Mouse (Mus musculus): ENCODE data around the gene Bud13.
"Not testable (repeated sequence)": the region's sequence is repeated elsewhere in the genome, so short reads cannot be mapped to it uniquely, and the experiment has no call there.

Bud13 gene

DNA sequence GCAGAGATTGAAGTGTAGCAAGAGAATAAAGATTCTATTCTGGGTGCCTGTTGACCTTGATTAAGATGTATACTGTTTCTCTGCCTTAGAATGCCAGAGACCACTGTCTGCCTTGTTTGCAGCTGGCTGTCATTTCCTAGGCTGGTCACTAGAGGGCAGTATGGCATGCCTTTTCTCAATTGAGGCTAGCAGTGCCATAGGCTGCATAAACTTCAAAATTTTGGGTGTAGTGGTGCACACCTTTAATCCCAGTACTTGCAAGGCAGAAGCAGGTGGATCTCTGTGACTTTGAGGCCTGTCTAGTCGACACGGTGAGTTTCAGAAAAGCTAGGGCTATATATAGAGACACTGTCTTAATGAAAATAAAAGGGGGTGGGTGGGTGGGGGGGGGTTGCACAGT, 19.3 kb downstream of the Bud13 start:
- DNase-seq (ENCODE audit: low spot score) = peak; percentile 69

DNA sequence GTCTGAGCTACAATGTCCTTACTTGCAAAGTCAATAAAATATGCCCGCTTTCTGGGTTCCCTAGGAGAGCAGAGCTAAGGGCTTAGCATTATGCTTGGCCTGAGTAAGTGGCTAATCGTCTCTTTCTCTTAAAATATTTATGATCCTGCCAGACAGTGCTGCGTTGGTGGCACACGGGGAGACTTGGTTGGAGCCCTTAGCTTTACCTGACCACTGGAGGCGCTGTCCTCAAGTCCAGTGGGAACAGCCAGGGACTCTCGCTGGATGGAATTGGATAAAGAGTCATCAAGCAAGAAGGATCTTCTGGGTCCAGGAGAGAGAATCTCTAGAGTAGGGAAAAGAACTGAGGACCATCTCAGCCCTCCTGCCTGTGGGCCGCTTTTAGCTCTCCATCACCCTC, 26.3 kb downstream of the Bud13 start:
- DNase-seq (ENCODE audit: low spot score) = peak; percentile 14

DNA sequence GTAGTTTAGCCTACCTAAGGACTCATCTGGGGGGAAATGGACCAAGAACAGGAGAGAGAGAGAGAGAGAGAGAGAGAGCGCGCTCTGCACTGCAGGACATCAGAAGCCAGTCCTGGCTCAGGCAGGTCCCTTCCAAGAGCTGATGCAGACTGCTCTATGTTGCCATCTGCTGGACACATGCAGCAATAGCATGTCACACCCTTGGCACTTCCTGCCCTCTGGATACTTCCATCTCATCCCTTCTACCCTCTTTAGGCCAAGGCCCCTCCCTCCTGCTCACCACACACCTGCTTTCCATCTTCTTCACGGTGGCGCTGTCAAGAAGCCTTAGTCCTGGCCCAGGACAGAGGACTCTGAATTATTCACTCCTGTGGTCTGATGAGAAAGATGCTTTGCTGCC, 31.7 kb downstream of the Bud13 start:
- DNase-seq (ENCODE audit: low spot score) = peak; percentile 86

DNA sequence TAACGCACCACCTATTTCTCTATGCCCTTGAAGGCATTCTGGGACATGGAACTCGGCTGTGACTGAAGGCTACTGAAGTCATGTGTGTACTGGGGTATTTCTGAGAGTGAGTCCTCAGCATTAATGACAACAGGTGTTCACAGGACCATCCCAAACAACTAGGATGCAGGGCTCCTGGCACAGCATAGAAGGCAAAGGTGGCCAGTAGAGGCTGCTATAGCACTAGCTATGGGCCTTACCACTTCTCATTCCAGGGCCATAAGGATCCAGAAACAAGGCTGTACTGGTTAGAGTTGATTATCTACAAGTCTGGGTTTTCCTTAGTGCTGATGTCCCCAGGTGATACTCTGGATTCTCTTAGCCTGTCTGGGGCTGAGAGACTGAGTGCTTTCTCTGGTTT, 32.1 kb downstream of the Bud13 start:
- peak; percentile 58 for DNase-seq (ENCODE audit: low spot score)

DNA sequence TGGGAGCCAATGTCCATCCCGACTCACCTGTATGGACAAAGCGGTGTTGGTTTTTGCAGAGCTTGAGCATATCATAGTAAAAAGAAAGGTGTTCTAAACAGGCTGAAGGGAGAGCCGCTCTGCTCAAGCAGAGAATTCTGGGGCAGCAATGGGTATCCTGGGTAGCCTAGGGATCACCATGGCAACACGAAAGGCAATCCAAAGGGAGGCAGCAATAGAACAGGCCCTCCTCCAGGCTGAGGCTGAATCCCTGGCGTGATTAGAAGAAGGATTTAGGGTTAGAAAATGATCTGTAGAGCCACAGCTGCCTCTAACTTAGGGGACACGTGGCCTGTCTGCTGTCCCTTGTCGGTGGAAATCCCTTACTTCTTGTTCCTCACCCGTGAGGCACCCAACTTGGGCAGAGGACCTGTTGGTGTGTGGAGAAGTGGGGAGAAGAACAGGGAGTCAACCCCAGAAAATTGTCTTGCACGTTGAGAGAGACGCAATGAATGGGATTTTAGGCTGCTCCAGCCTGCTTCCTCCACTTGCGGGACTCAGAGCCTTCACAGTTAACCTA, 33.1 kb downstream of the Bud13 start:
- no peak for DNase-seq (ENCODE audit: low spot score)

DNA sequence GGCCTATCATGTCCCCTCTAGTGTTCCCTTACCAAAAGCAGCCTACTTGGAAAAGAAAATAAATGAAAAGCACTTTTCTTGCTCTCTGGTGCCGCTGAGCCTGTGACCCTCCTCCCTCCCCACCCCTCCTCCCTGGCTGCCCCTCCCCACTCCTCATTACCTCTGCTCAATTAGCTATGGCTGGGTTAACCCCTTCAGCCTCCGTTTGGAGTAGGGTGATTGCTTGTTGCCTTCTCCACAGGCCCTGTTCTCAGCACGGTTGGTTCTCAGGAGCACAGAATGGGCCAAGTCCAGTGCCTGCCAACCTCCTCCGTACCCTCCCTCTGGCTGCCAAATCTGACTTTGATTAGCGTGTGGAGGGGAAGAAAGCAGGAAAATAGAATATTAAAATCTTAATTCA, 33.6 kb downstream of the Bud13 start:
- DNase-seq (ENCODE audit: low spot score) = no peak

DNA sequence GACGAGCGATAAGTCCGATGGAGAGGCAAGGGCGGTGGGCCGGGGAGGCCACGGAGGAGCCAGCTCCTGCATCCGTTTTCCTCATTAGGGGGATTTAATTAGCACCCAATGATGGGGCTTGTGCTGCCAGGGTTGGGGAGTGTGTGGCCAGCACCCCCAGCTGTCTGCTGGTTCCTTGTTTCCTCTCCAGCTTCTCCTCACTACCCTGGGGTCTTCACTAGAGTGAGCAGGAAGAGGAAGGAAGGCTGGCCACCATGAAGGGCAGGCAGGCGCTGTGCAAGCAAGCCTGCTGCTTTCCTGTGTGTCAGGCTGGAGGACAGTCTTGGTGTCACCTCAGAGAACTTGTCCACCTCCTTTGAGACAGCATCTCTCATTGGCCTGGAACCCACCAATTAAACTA, 34.1 kb downstream of the Bud13 start:
- DNase-seq (ENCODE audit: low spot score) = peak; percentile 32

DNA sequence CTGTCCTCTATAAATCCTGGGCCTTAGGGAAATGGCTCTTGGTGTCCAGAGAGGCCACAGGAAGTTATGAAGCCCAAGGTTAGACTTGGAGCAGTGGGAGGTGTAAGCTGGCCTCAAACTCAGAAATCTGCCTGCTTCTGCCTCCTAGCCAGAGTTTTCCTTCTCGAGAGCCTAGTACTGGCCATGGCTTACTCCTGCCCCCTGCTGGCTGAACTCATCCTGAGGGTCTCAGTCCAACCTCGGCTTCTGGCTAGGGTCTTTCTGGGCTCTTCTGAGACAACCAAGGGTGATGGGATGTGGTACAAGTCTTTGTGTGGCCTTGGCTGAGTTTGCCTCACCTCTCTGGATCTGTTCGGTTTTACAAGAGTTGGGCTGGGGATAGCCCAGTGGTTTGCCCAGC, 35.1 kb downstream of the Bud13 start:
- no peak for DNase-seq (ENCODE audit: low spot score)

DNA sequence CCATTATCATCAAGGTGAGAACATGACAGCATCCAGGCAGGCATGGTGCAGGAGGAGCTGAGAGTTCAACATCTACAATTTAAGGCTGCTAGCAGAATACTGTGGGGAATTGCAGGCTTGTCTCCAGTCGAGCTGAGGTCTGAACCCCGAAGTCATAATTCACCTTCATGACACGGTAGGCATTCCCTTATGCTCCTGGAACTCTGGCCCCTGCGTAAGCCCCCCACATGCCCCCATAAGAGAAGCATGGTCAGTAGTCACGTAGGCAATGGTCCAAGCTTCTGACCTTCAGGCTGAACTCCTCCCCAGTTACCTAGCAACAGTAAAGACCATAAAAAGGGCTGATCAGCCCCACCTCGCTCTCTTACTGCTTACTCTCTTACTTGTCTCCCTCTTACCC, 37.1 kb downstream of the Bud13 start, which contains the start of gene 4931429L15Rik:
Gene 4931429L15Rik, minus strand, starts transcription at position 101 of the 400 bp plus-strand sequence.
- not testable (repeated sequence) for DNase-seq (ENCODE audit: low spot score)

DNA sequence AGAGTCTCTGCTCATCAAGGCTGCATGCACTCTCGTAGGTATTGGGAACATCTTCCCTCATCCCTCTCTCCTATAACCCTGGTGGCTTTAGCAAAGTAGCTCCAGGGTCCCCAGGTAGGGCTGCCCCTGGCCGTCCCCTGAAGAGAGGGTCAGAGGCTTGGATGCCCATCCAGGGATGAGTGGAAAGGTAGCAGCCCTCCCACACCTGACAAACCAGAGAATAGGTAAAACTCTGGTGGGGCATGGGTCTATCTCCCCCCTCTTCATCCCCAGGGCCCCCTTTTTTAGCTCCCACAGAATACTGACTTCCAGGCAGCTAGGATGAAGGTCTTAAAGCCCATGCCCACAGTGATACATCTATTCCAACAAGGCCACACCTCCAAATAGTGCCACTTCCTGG, 37.7 kb downstream of the Bud13 start:
- no peak for DNase-seq (ENCODE audit: low spot score)

DNA sequence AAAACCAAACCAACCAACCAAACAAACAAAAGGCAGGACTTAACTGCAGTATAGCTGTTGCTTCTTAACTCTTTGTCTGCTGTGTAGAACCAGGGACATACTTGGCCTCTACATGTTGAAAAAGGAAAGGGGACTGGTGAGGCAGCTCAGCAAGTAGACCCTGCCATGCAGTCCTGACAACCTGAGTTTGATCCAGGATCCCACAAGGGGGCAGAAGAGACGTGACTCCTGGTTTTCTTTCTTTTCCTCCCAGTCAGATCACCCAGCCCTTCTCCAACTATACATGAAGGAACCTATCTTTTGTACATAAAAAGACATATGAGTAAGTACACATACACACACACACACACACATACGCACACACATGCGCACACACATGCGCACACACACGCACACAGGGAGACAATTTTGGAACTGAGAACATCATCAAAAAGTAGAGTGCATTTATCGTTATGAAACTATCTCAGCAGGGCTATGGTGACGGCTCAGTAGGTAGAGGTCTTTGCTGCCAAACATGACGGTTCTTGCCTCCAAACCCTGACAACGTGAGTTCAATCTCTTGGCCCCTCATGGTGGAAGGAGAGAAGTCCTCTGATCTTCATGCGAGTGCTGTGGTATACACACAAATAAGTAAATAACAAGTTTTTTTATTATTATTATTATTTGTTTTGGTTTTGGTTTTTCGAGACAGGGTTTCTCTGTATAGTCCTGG, 44.0 kb downstream of the Bud13 start:
- no peak for DNase-seq (ENCODE audit: low spot score)

DNA sequence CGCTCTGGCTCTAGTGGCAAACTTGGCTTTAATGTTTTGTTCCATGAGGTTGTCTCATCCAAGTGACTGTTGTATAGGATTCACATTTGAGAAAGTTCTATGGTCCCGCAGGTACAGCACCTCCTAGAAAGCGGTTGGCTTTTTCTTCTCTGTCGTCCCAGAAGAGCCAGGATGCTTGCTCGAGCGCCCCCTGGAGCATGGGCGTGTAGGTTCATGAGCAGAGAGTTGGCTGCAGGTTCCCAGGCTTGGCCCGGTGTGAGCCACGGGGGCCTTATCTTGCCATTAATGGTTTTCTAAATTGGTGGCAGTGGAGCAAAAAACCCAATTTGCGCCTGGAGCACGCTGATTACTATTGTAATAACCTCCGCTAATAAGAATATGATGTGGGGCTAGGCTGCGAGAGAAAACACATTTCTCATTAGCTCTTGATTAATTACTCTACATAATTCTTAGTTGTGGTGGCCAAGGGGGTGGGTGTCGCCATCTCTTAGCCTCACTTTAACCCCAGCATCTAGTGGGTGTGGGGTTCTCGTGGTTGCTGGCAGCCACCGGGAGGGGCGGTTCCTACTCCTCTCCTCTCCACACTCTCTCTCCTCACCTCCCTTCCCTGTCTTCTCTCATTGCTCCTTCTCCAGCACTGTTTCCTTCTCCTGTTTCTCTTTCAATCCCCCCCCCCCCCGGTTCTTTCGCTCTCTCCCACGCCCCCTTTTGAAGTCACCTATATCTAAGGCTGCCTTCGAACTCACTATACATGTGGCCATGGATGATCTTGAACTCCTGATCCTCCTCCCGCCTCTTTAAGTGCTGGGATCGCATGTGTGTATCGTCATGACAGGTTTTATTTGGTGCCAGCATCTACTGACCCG, 45.1 kb downstream of the Bud13 start:
- DNase-seq (ENCODE audit: low spot score) = no peak

DNA sequence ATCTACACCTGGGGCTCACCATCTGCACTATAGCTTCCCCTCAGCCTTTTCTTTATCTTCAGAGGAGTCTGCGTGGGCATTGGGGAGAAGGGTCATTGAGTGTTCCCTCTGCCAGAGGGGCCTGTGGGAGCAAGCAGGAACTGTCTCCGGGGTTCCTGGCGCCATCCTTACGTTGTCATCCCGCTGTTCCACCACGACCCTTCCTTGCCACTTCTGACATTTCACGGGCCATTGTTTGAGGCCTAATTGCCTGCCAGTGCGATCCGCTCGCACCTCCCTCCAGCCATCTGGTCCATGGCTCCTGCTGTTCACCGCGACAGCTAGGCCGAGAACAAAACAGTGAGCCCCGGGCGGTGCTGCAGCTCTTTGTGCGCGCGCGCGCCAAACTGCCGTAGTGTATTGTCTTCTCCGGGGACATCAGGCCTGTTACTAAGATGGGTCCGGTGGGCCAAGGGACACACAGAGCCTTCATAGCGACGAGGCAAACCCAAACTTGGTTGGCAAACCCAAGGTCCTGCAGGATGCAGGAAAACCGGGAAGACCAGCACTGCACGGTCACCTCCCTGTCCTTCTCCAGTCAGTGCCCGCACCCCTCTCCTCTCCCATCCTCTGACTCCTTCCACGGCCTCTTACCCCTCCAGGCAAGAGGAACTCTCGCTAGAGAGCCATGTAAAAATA, 45.9 kb downstream of the Bud13 start:
- DNase-seq (ENCODE audit: low spot score) = peak; percentile 71

DNA sequence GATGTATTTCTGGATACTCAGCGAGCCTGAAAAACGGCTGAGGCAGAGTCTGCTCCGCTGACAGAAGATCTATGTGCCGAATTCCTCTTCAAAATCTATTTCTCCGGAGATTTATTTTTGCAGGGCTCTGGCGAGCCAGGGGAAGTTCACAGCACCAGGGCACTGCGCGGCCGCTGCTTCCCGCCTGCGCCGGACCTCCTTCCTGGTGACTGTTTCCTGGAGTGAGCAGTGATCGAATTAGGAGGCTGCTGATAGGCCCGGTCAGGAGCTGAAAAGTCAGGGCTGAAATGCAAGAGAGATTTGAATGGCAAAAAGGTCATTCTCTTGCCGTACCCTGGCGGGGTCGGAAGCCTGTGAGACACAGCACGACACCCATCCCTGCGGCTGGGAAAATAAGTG, 46.4 kb downstream of the Bud13 start:
- DNase-seq (ENCODE audit: low spot score) = peak; percentile 66

DNA sequence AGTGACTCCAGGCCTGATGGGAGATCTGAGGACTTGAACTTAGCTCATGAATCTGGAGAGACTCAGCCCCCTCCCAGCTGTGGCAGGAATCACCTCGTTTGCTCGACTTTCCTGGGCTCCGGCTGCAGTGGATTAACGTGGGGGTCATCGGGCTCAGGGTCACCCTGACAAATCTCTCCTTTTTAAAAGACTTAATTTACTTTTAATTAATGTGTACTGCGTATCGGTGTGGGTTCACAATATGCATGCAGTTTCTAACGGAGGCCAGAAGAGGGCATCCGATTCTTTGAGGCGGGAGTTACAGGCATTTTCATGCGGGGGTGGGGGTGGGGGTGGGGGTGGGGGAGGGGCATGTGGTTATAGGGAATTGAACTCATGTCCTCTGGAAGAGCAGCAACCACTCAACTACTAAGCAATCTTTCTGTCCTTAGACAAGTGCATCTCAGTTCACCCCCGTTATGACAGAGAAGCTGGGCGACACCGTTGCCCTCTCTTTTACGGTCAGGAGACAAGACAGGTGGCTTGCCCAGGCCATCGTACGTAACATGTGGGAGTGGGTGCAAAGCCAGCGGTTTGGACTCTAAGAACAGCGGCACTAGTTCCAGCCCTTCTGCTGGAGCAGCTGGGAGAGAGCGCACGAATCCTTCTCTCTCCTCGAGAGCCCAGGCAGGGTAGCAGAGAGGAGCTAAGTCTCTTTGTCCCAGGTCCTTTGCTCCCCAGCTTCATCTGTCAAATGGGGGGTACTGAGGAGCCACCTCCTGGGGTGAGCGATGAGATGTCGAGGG, 47.2 kb downstream of the Bud13 start:
- no peak for DNase-seq (ENCODE audit: low spot score)

DNA sequence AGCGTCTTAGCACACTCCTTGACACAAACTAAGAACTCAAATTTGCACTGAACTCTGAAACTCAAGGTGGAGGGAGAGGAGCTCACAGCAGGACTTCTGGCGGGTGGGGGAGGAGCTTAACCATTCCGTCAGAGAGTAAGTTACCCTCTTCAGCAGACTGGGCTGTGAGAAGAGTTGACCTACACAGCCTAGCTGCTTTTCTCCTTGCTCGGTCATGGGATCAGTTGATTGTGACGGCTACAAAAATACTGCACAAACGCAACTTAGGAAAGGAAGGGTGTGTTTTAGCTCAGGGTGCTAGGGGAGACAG, 47.7 kb downstream of the Bud13 start:
- DNase-seq (ENCODE audit: low spot score) = no peak

DNA sequence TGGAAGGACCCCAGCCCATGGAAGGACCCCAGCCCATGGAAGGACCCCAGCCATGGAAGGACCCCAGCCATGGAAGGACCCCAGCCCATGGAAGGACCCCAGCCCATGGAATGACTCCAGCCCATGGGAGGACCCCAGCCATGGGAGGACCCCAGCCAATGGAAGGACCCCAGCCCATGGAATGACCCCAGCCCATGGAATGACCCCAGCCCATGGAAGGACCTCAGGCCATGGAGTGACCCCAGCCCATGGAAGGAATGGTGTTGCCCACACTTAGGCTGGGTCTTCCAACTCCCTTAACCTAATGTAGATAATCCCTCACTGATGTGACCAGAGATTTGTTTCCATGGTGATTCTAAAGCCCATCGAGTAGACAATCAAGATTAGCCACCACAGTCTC, 48.5 kb downstream of the Bud13 start:
- DNase-seq (ENCODE audit: low spot score) = no peak

DNA sequence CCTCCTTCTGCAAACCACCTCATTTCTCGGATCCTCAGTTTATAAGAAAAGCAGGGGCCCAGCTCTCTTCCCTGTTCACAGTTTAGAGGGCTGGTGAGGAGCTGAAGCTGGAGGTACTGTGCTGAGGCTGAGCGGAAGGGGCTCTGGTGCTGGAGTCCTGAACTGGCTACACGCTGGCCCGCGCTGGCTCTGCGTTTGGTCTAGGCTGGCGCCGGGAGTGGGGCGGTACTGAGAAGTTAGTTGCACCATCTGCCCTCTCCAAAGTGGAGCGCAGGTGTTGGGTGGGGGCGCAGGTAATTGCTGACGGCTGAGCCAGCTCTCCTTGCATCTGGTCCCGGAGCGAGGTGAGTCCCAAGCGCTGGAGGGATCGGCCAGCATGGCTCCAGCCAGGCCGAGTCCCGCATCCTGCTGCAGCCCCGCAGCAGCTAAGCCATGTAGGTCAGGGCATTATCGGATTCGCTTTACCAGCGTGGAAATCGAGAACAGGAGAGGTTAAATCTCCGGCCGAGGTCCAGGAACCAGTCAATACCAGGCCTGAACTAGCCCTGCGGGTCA, 51.7 kb downstream of the Bud13 start:
- DNase-seq (ENCODE audit: low spot score) = no peak

DNA sequence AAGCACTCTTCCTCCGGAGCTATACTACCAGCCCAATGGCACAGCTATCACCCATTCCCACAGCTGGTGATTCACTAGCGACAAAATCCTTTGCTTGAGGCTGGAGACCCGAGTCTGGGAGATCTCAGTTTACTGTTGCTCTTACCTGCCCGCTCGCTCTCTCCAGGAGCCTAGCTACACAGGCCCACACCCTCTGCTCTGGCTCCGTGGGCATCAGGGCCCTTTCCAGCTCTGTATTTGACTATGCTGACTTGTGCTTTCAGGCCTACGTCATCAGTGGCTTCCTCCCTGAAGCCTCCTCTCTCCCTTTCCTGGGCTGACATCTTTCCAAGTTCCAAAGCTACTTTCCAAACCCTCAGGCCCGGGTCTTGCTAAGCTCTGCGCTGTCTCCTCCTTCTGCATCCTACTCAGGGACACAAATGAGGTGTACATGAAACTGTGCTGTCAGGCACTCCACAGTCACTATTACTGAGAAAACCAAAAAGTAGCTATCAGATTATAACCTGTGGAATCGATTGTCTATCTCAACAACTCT, 52.7 kb downstream of the Bud13 start:
- DNase-seq (ENCODE audit: low spot score) = no peak

DNA sequence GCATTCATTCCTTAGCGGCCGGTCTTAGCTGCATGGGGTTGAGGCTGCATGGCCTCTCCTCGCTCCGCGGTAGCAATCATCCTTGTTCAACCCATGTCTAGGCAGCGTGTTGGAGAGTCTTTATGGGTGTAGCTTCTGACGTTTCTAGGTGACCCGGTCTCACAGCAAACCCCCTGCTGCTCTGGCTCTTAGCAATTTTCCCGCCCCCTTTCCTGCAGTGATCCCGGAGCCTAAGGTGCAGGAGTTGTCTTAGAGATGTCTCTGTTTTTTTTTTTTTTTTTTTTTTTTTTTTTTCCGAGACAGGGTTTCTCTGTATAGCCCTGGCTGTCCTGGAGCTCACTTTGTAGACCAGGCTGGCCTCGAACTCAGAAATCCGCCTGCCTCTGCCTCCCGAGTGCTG, 53.5 kb downstream of the Bud13 start:
- DNase-seq (ENCODE audit: low spot score) = not testable (repeated sequence)

DNA sequence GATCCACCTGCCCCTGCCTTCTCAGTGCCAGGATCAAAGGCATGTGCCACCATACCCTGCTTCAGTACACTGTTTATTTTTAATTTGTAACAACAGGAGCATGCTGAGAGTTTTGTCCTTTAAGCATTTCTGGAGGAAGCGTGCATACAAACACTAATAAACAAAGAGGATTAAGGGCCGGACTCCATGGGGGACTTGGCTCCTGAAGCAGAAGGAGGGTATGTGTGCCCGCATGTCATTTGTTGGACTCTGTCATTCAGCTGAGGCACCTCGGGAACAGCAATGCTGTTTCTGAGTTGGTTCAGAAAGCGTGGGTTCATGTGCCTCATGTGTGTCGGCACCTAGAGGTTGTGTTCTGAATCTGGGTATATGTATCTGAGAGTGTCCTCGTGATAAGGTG, 54.5 kb downstream of the Bud13 start:
- no peak for DNase-seq (ENCODE audit: low spot score)

Data from MN1 (cell line).